Mouse (Mus musculus) kidney, adult 2 months (tissue): ENCODE measurements at regions not wholly inside any gene's neighbourhood (a gene's known extent, or its start where the extent isn't known, plus 50 kb on each side); places are given as distances from the start of the nearest gene placed in this dataset.

Experiments used
- CTCF ChIP-seq: fragments of 200-500 bp; conservative IDR thresholded peaks from 2 replicates; pipeline ENCODE4 v1.5.1; 2011; ENCODE audit warnings: low read depth, mild to moderate bottlenecking, control low read depth, low read length, moderate library complexity, mixed read lengths; ENCODE audit not compliant: insufficient read depth, insufficient read length
- POLR2A ChIP-seq: fragments of 200-500 bp; IDR thresholded peaks from one replicate; pipeline ENCODE4 v1.6.1; 2011; ENCODE audit warnings: low read depth, low read length, control low read depth

- no peak for TF ChIP-seq POLR2A
- TF ChIP-seq CTCF = no peak
These were observed 853.5 kb downstream of the Adgrl2 start for GRCm38 (mm10) chr3:148136791-148137251.
